Mouse (Mus musculus) liver, adult 2 months (tissue): ENCODE measurements around the gene Baiap2l2.

Experiments
- CTCF ChIP-seq: fragments of 200-500 bp; IDR thresholded peaks from 2 replicates; pipeline ENCODE4 v1.5.1; 2011; ENCODE audit warnings: low read depth, low read length, control low read depth
- POLR2A ChIP-seq: fragments of 200-500 bp; IDR thresholded peaks from 2 replicates; pipeline ENCODE4 v1.6.1; 2011; ENCODE audit warnings: low read length, control low read depth; ENCODE audit not compliant: insufficient read depth; ENCODE audit errors: extremely low read depth

GRCm38 (mm10) chr15:79330521-79330920 is 45.2 kb upstream of the Baiap2l2 start:
- TF ChIP-seq CTCF (no peak), POLR2A (no peak)
